Mouse (Mus musculus) kidney, adult 2 months (tissue): Measurements from ENCODE around the gene Gm20481. TPM values are rescaled to one million over a fixed set of nuclear protein-coding genes. Genes with fewer than 3 reads are reported as not detected.
"Not testable (repeated sequence)": the region's sequence is repeated elsewhere in the genome, so short reads cannot be mapped to it uniquely, and the experiment has no call there.

Experiments
- DNase-seq: peaks from one replicate; pipeline ENCODE4 v3.0.0; 2021
- H3K27ac ChIP-seq: fragments of 200-500 bp; 2 replicates; pipeline ENCODE4 v1.5.1; 2012; ENCODE audit warnings: low read depth, low read length, control low read depth, inconsistent platforms; ENCODE audit not compliant: insufficient read depth
- H3K27me3 ChIP-seq: fragments of 200-500 bp; replicated peaks from 2 replicates; pipeline ENCODE4 v1.6.1; 2012; ENCODE audit warnings: mild to moderate bottlenecking, moderate library complexity, low read length, inconsistent platforms; ENCODE audit not compliant: control insufficient read depth, insufficient read depth
- H3K36me3 ChIP-seq: fragments of 200-500 bp; 2 replicates; pipeline ENCODE4 v1.6.1; 2012; ENCODE audit warnings: mild to moderate bottlenecking, moderate library complexity, low read length, inconsistent platforms; ENCODE audit not compliant: control insufficient read depth, insufficient read depth
- H3K4me1 ChIP-seq: fragments of 200-500 bp; 2 replicates; pipeline ENCODE4 v1.6.1; 2011; ENCODE audit warnings: low read length; ENCODE audit not compliant: control insufficient read depth, insufficient read depth
- H3K4me3 ChIP-seq: fragments of 200-500 bp; 2 replicates; pipeline ENCODE4 v1.5.1; 2011; ENCODE audit warnings: mild to moderate bottlenecking, low read depth, low read length, control low read depth; ENCODE audit not compliant: insufficient read depth
- CTCF ChIP-seq: fragments of 200-500 bp; conservative IDR thresholded peaks from 2 replicates; pipeline ENCODE4 v1.5.1; 2011; ENCODE audit warnings: low read depth, mild to moderate bottlenecking, control low read depth, low read length, moderate library complexity, mixed read lengths; ENCODE audit not compliant: insufficient read depth, insufficient read length
- POLR2A ChIP-seq: fragments of 200-500 bp; IDR thresholded peaks from one replicate; pipeline ENCODE4 v1.6.1; 2011; ENCODE audit warnings: low read depth, low read length, control low read depth
- WGBS: fragments of 180-500 bp; shearing (Covaris S2); methylation state at CpG from one replicate; pipeline ENCODE4 v1.1.7; 2018; 5-methylcytosine and 5-hydroxymethylcytosine counted together
- polyA plus RNA-seq: library from polyadenylated mRNA; depleted of rRNA; stranded (reverse); fragments of >200 nt; gene quantifications from 2 replicates; pipeline ENCODE4 v1.2.3, GENCODE M21; 2012

The Gm20481 gene
- polyA plus RNA-seq, 1 experiment = not detected

- Histone ChIP-seq H3K36me3 (no peaks in the 10 kb centered on the region), H3K4me1 (no peaks in the 10 kb centered on the region), H3K27me3 (no peaks in the 10 kb centered on the region), H3K4me3 (no peak overlapping the region), H3K27ac (no peak overlapping the region)
- TF ChIP-seq CTCF (no peak), POLR2A (no peak)
- whole genome bisulfite sequencing = 60% methylated on average over 9 of the region's 9 CpGs
- DNase-seq = no peak
Observed at GRCm38 (mm10) chr17:35003022-35003838, 33.5 kb downstream of the Gm20481 start.

GRCm38 (mm10) chr17:35004075-35004717, 34.5 kb downstream of the Gm20481 start:
- DNase-seq = no peak
- Histone ChIP-seq H3K4me3 (no peak overlapping the region), H3K27ac (no peak overlapping the region), H3K27me3 (no peaks in the 10 kb centered on the region), H3K36me3 (no peaks in the 10 kb centered on the region), H3K4me1 (no peaks in the 10 kb centered on the region)
- TF ChIP-seq CTCF (no peak), POLR2A (no peak)
- 96% methylated on average over 17 of the region's 17 CpGs for WGBS

- 96% methylated on average over 10 of the region's 10 CpGs for WGBS
- Histone ChIP-seq H3K4me1 (no peaks in the 10 kb centered on the region), H3K27ac (no peak overlapping the region), H3K4me3 (no peak overlapping the region), H3K36me3 (no peaks in the 10 kb centered on the region), H3K27me3 (no peaks in the 10 kb centered on the region)
- DNase-seq = no peak
- TF ChIP-seq CTCF (no peak), POLR2A (no peak)
Observed at GRCm38 (mm10) chr17:35005158-35005557, 35.4 kb downstream of the Gm20481 start.

- WGBS = 91% methylated on average over 4 of the region's 5 CpGs
Observed at GRCm38 (mm10) chr17:35005902-35006301, 36.2 kb downstream of the Gm20481 start.

GRCm38 (mm10) chr17:35007387-35007991, 37.8 kb downstream of the Gm20481 start:
- DNase-seq = no peak
- Histone ChIP-seq H3K36me3 (no peaks in the 10 kb centered on the region; the same call in 1 of the 2 replicates), H3K4me1 (no peaks in the 10 kb centered on the region), H3K4me3 (no peak overlapping the region), H3K27me3 (no peaks in the 10 kb centered on the region), H3K27ac (no peak overlapping the region)
- WGBS = 93% methylated on average over 7 of the region's 7 CpGs
- no peak for TF ChIP-seq CTCF
- TF ChIP-seq POLR2A = no peak

More at GRCm38 (mm10) chr17:35005902-35006301, 36.2 kb downstream of the Gm20481 start:
- DNase-seq, H3K27ac ChIP-seq, H3K36me3 ChIP-seq, H3K4me1 ChIP-seq, H3K4me3 ChIP-seq, H3K27me3 ChIP-seq: not testable (repeated sequence)

- Histone ChIP-seq H3K4me1 (no peaks in the 10 kb centered on the region), H3K36me3 (no peaks in the 10 kb centered on the region; the same call in 1 of the 2 replicates), H3K27ac (no peak overlapping the region), H3K4me3 (no peak overlapping the region), H3K27me3 (no peaks in the 10 kb centered on the region)
- 65% methylated on average over 7 of the region's 7 CpGs for WGBS
- no peak for DNase-seq
- TF ChIP-seq POLR2A (no peak), CTCF (no peak)
Observed at GRCm38 (mm10) chr17:35009586-35009985, 39.9 kb downstream of the Gm20481 start.

- Histone ChIP-seq H3K27ac (no peak overlapping the region), H3K4me1 (no peaks in the 10 kb centered on the region), H3K36me3 (no peaks in the 10 kb centered on the region; the same call in 1 of the 2 replicates), H3K4me3 (no peak overlapping the region), H3K27me3 (no peaks in the 10 kb centered on the region)
- whole genome bisulfite sequencing = 90% methylated on average over 8 of the region's 8 CpGs
- no peak for TF ChIP-seq CTCF
- no peak for TF ChIP-seq POLR2A
- DNase-seq = no peak
Observed at GRCm38 (mm10) chr17:35011440-35011839, 41.7 kb downstream of the Gm20481 start.
